Mouse (Mus musculus): ENCODE measurements around the gene Rpl3. TPM values are rescaled to one million over a fixed set of nuclear protein-coding genes. Genes with fewer than 3 reads are reported as not detected.

The Rpl3 gene
- total RNA-seq, 2 experiments from 2014 or later = 927 to 955 TPM

DNA sequence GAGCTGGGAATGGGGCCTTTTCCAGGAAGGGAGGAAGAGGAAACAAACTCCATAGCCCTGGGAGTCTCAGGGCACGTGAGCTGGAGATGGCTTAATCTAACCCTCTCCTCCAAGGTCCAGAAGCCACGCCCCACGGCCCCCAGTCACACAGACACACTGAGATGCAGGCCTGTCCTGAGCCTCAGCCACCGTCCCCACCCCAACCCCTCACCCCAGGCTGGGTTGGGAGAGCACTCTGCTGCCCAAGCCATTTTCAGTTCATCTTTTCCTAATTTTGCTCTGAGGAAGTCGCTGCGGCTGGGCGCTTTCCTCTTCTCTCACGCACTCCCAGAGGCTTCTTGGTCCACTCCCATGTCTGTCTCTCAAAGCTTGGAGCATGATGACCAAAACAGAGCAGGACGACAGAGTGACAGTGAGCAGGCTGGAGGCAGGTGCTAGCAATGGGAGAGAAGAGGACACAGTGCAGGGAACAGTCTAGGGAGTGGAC lies 19.7 kb downstream of the Rpl3 start:
- no peak for DNase-seq (ENCODE audit: low spot score in 2 of 2)

DNA sequence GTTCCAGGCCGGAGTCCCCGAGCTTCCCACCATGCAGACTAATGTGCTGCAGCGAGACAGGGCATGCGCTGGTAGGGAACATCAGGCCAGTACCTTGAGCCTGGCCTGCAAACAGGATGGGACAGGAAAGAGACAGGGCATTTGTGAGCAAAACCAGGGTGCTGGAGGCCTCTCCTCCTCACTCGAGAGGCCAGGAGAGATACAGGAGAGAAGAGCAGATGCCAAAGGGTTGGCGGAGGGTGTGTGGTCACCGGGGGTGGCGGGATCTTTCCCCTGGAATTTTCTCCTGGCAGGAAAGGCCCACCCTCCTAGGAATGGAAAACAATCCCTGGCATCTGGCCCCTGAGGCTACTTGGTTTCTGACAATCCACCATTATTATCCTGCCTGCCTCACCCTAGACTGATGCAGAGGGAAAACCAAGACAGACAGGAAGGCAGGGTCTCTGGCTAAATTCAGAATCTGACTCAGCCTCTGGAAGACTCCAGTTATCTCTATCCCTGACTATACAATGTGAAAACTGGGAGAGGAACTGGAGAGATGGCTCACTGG lies 21.5 kb downstream of the Rpl3 start:
- no peak for DNase-seq (ENCODE audit: low spot score in 2 of 2)

DNA sequence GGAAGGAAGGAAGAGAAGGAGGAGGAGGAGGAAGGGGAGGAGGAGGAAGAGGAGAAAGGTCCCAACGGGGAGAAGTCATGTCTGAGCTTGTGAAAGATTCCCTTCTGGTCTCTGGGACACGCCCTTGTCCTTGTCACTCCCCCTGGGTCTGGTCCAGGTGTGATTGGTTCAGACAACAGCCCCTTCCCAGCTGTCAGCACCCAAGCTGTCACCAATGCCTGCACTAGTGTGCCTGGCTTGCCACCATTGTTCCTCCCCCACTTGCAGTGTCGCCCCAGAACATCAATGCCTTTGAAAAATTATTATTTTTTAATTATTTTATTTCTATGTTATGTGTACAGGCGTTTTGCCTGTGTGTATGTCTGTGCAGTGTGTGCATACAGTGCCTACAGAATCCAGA lies 22.5 kb downstream of the Rpl3 start:
- DNase-seq (ENCODE audit: low spot score in 2 of 2) = no peak

DNA sequence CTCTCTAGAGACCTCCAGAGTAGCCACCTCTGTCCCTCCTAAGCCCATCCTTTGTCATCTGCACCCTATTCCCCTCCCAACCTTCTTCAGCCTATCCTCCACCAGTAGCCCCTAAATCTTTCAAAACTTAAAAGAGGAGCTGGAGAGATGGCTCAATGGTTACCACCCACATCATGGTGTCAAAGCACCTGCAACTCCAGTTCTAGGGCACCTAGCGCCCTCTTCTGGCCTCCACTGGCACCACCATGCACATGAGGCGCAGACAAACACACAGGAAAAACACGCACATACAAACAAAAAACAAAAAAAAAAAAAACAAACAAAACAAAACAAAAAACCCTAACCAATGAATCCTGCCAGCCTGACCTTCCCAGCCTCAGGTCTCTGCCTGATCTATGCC lies 25.1 kb downstream of the Rpl3 start:
- DNase-seq (ENCODE audit: low spot score in 2 of 2) = no peak

DNA sequence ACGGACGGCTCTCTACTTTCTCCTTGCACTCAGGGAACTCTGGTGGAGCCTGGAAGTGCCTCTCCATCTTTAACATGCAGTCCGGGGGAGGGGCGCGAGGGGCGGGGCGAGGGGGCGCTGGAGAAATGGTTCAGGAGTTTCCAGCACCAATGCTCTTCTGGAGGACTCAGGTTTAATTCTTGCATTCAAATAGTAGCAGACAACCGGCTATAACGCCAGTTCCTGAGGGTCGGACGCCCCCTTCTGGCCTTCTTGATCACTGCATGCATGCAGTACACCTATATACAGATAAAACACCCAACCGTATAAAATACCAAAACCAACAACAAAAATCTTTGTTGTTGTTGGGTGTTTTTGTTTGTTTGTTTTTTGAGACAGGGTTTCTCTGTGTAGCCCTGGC lies 26.3 kb downstream of the Rpl3 start:
- DNase-seq (ENCODE audit: low spot score in 2 of 2) = no peak

DNA sequence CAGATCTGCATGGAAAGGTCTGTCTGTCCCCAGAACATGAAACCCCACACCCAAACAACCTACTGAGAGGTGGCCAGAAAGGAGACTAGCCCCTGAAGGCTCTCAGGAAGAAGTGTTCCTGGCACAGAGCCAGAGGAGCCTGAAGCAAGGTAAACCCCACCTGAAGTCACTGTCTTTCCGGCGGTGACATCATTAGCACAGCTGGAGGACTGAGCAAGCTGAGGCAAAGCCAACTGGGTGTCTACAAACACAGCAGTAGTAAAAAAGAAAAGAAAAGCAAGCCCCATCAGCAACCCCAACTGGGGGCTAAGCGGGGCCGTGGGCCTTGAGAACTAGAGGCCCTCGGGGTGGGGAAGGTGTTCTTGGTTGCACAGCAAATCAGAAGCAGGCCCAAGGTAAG lies 26.7 kb downstream of the Rpl3 start:
- no peak for DNase-seq (ENCODE audit: low spot score in 2 of 2)

DNA sequence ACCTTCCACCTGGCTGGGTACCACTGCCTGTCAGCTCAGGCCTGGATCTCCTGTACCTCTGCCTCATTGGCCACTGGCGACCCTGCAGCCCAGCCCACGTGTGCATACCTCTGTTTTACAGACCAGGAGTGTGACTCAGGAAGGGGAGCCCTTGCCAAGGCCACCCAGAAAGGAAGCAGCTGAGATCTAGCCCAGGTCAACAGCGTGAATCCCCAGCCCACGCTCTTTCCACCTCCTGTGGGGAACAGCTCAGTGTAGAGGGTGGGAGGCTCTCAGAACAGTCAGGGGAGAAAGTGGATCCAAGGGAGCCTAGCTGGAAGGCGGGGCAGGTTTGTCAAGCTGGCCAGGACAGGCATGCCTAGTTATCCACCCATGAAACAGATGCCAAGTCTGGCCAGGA lies 28.8 kb downstream of the Rpl3 start:
- no peak for DNase-seq (ENCODE audit: low spot score in 2 of 2)

DNA sequence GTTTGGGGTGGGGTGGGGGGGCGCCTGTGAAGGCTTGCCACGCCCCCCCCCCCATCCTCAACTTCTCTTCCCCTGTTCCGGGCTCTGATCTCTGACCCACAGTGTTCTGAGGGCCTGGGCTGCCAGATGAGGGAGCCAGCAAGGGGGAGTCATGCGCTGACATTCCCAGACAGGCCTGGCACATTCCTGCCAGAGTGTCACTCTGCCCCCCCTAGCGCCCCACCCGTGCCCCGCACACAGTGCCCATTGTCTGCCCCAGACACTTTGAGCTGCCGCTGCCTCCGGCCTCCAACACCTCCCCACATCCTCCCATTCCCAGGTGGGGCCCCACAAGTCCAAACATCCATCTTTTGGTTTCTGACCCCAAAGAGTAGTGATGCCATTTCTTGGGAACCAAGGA lies 29.3 kb downstream of the Rpl3 start:
- DNase-seq (ENCODE audit: low spot score in 2 of 2) = no peak

DNA sequence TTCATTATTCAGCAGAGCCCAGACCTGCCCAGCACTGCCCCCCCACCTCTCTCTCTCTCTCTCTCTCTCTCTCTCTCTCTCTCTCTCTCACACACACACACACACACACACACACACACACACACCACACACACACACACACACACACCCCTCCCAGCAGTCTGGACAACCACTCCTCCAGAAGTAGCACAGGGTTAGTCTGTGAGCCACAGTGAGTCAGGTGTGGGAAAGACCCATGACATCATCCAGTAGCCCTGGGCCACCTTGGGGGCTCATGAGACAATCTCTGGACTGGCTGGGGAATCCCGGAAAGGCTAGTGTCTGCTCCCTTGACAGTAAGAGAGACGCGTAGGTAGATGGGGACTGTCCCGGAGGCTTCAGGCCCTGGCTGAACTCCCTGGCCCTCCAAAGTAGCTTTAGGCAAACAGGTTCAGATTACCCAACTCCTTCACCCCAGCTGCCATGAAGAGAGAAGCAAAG lies 30.6 kb downstream of the Rpl3 start:
- no peak for DNase-seq (ENCODE audit: low spot score in 2 of 2)

DNA sequence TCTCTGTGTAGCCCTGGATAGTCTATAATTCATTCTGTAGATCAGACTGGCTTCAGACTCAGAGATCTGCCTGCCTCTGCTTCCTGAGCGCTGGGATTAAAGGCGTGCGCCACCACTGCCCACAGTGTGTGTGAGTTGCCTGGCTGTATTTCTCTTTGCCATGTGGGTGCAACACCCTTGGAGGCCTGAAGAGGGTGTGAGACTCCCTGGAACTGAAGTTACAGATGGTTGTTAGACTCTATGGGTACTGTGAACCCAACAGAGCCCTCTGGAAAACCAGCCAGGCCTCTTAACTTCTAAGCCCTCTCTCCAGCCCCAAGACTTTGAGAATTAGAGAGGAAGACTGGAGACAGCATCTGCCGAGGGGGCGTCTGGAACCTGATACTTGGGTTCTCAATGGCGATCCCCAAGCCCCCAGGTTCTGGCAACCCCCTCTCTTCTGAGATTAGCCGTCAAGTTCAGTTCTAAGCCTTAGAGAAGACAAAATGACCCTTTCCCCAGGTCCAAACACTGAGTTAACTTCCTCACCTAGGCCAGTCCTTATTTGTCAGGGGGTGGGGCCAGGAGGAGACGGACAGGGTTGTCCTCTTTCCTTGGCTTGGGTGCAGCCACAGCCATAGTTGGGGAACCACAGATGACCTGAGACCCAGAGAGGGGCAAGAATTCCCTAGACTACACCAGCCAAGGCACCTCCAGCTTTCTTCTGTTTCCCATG lies 31.2 kb downstream of the Rpl3 start:
- no peak for DNase-seq (ENCODE audit: low spot score in 2 of 2)

DNA sequence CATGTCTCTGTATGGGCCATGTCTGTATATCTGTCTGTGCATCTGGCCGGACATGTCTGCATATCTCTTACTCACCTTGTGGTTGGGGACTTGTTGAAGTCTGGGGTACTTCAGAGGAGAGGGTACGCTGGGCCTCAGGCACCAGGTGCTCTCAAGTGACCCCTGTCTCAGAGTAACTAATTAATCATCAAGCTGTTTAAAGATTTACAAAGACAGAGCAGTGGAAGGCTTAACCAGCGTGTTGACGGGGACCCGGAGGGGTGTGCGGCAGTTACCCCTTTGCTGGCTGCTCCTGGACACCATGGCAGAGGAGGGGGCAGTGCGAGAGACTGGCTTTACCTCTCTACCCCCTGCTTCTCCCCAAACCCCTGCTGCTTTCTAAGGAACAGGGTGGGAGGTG lies 32.1 kb downstream of the Rpl3 start:
- DNase-seq (ENCODE audit: low spot score in 2 of 2) = no peak

DNA sequence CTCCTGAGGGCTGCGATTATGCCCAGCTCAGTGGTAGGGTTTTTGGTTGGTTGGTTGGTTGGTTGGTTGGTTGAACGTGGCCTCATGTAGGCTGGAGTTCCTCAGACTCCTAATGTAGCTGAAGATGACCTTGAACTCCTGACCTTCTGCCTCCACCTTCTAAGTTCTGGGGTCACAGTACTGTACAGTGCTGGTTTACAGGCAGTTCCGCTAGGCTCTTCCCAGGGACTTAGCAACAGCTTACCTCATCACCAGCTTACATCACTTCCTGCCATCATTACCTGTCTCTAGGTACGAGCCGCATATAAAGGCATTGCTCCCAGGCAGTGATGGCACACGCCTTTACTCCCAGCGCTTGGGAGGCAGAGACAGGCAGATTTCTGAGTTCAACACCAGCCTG lies 33.5 kb downstream of the Rpl3 start:
- no peak for DNase-seq (ENCODE audit: low spot score in 2 of 2)

DNA sequence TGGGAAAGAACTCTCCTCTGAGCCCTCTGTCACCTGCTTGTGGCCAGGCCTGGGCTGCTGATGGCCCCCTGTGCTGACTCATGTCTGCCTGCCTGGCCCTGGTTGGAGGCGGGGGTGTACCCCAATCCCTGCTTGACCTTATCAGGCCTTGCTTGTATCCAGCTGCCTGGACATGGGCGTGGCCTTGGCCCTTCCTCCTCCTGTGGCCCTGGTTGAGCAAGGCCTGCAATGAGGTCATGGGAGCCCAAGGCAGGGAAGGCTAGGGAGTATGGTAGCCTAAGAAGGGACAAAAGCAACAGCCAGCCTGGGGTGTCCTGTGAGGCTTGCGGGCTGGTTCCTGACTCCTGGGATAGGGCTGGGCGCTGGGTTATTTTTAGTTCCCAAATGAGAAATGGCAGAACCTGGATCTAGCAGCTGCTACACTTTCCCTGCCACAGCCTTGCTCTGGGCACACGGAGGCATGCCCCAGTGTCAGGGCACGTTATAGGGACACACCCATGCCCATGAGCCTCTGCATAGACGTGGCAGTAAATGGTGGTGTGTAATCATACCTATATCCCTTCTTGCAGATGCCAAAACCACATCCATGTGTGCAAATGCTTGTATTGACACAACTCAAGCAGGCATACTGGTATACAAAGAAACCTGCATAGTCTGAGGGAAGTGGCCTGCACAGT lies 37.5 kb downstream of the Rpl3 start:
- DNase-seq (ENCODE audit: low spot score in 2 of 2) = peak; percentile 48 to 63

DNA sequence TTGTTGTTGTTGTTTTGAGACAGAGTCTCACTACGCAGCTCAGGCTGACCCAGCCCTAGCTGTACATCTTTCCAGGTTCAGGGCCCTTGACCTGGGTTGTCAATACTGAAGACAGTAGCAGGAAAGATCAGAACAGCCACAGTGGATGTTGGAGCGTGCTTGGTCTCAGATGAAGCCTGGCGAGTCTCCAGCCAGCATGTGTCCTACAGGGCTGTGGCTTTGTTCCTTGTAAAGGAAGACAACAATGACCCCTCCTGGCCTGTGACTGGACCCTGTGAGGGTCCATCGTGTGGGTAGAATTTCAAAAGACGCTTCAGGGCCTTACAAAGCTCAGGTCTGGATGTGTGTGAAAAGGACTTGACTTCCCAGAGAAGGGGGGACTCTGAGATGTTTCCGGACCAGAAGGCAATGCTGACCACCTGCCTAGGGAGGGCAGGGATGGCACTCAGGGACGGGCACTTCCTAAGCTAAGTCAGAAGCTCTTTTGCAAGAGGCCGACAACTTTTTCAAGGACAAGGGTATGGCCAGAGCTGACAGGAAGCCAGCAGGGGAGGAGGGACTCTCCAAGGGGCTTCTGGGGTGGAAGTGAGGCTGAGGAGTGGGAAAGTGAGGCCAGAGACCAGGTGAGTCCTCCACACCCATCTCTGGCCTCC lies 38.2 kb downstream of the Rpl3 start:
- no peak for DNase-seq (ENCODE audit: low spot score in 2 of 2)

DNA sequence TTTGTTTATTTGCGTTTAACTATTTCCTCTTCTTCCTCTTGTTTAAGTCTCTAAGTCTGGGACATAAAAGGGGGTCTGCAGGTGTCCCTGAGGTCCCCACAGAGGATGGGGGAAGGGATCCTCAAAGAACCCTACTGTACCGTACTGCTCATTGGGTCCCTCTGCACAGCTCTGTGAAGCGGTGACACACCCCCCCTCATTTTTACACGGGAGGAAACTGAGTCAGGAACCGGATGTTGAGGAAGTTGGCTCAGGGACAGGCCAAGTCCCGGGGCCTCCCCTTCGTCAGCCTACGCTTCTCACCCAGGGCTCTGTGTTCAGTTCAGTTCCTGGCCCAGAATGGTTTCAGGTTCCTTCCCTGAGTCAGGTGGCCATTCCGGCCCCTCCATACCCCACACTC lies 39.9 kb downstream of the Rpl3 start:
- no peak for DNase-seq (ENCODE audit: low spot score in 2 of 2)

DNA sequence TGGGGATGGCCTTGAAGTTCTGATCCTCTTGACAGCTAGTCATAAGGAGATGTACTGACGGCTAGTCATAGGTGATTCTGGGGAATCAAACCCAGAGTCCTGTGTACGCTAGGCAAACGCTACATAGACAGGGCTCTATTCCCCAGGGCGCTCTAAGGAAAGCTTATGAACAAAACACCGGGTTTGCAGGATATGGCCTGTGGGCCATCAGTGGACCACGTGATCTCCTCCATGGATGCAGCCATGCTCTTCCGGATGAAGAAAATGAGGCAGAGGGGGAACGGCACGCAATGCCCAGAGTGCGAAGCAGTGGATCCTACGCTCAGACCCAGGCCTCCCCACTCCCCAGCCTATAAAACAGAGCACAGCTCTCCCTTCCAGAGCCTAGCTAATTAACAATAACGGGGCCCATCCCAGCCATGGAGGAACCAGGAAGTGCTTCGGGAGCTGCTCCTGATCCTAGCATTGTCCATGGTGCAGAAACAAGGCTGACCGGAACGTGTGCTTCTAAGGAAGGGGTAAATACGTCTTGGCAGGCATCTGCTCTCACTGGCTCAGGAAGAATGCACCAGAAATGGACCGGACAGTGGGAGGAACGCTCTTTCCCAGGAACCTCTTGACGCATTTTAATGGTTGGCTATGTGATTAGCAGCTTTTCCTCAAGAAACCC lies 40.4 kb downstream of the Rpl3 start:
- no peak for DNase-seq (ENCODE audit: low spot score in 2 of 2)

DNA sequence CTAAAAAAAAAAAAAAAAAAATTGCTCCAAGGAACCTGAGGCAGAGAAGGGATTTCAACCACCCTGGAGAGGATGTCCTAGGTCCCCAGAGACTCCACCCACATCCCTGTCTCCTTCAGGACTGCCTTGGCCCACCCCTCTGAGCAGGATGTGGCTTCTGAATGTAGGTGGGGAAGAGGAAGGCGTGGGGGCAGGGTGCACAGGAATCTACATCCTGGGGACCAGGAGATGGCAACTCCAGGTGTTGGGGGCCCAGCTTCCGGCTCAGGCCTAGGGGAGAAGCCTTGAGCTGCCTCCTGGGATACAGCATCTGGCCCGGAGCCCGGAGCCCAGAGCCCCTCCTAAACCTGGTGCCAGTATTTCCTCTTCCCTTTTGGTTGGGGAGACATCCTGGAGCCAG lies 41.6 kb downstream of the Rpl3 start:
- DNase-seq (ENCODE audit: low spot score in 2 of 2) = no peak

DNA sequence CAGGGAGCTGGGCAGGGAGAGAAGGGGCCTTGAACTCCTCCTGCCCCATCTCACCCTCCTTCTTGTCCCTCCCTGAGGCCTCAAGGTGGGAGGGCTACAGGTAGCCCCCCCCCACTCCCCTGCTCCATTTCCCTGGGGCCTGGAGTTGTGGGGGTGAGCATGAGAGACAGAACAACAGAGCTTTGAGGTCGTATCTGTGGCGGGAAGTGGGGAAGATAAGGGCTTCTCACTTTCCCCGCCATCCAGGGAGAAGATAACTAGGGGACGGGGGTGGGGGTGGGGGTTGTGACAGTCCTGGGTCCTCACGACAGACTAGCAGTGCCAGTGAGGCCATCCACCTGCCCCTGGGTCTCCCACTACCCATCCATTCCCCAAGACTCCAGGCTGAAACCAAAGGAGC lies 43.7 kb downstream of the Rpl3 start:
- DNase-seq (ENCODE audit: low spot score in 2 of 2) = no peak

DNA sequence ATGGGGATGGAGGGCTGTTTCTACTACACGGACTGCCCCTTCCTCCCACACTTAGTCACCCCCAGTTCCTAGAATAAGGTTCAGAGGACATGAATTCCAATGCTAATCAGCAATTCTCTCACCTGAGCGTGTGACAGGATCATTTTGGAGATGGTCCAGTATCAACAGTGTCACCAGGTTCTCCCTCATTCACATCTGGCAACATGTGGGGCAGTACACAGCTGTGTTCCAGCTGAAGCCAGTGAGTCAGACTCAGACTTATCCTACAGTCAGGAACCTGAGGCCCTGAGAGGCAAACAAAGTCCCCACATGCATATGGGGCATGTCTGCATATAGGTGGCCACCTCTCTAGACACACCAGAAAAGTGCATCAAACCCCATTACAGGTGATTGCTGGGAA lies 44.4 kb downstream of the Rpl3 start:
- no peak for DNase-seq (ENCODE audit: low spot score in 2 of 2)

DNA sequence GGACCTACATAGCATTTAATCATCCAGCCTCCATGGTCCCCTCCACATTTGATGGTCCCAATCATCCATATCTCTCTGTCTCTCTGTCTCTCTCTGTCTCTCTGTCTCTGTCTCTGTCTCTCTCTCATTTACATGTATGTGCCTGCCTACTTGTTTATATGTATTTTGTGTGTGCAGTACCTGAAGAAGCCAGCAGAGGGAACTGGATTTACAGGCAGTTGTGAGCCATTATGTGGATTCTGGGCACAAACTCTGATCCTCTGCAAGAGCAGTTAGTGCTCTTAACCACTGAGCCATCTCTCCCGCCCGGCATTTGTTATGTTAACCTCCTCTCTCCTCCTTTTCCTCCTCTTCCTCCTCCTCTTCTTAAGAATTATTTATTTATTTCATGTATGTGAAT lies 45.9 kb downstream of the Rpl3 start:
- no peak for DNase-seq (ENCODE audit: low spot score in 2 of 2)

DNA sequence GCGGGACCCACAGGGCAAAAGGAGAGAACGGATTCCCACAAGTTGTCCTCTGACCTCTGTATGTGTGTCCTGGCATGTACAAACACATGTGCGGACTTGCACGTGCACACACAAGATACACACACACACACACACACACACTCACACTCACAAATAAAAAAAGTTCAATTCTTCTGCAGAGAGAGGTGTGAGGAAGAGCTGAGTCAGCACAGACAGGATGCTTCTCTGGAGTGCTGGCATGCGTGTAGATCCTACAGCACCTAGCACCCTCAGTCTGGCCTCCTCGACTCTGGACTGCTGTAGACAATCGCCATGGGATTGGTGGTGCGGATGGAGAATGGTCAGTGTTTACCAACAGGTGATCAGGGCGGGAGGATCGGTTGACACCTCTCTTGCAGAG lies 47.4 kb downstream of the Rpl3 start:
- no peak for DNase-seq (ENCODE audit: low spot score in 2 of 2)

DNA sequence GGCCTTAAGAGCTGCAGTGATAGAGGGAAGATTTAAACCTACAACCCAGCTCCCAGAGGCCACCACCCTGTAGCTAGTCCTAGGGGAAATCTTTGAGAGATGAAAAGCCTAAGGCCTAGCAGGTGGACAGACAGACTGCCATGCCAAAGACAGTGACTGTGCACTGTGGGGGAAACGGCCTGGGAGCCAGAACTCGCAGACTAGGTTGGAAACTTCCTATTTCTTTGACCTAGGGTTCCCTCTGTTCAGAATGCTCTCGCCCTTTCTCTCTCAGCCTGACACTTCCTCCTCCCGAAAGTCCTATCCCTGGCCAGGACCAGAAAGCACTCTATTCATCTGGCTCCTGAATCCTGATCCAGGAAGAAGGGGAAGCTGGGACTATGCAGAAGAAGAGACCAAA lies 49.5 kb downstream of the Rpl3 start:
- no peak for DNase-seq (ENCODE audit: low spot score in 2 of 2)

Data from adrenal gland, postnatal 4 days (tissue).